Mouse (Mus musculus): Measurements from ENCODE around the gene Saal1.

The Saal1 gene

DNA sequence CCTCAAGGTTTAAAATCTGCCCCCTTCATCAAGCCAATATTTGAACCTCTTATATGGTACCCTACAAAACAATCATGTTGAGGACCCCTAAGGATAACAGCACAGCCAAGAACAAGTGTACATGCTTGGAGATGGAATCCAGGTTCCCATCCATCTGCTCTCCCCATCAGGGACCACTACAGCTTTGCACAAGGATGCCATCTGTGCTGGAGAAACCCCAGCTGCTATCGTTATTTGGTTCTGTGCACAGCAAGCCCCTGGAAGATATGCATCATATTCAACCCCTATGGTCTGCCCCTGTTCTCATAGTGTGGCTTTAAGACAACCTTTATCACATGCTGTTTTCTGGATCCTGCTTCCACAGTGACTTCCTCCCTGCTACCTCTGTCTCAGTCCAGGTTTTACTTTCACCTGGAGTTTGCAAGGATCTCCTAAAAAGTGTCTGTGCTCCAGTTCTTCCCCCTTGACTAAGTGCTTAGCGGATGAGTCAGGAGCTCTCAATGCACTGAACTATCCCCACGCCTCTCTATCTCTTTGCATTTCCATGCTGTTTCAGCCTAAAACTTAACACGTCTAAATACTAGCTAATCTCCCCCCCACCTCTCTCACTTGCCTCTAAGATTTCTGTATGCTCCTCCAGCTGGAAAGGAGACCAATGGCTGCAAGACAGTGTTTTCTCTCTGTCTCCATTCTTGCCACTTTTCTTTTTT, 61.9 kb downstream of the Saal1 start:
- Histone ChIP-seq H3K4me1 (replicated peaks; ENCODE audit: low read depth, low read length) (no peaks in the 10 kb centered on the region), H3K4me3 (replicated peaks; ENCODE audit: low read length) (no peak overlapping the region), H3K36me3 (ENCODE audit: insufficient read depth, low read length) (no peaks in the 10 kb centered on the region), H3K27me3 (ENCODE audit: insufficient read depth, low read length) (peaks cover 3% of the 10 kb centered on the region; the same call in 1 of the 2 replicates), H3K9me3 (ENCODE audit: low read length) (no peaks in the 10 kb centered on the region)
- TF ChIP-seq CTCF (conservative IDR thresholded peaks at IDR 0.05; ENCODE audit: low read length) (no peak), NANOG (IDR thresholded peaks at IDR 0.05; ENCODE audit: borderline replicate concordance, low read length) (no peak), POU5F1 (IDR thresholded peaks at IDR 0.05; ENCODE audit: borderline replicate concordance, low read length) (no peak)

DNA sequence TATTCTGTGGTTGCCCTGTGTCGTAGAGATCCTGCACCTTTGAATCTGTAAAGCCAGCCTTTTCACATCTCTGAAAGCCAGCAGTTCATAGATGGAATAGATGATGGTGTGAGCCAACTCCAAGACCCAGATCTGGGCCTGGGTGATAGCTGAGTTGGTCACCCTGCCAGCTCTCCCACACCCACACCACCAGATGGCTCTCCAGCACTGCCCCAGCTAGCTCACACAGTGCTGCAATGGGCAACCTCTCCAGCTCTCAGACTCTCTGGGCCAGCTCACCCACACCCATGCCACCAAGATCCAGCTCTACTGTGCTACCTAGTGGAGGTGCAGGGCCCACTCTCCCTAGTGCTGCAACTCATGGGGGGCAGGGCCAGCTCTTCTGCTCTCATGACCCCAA, 67.3 kb downstream of the Saal1 start:
- no peaks in the 10 kb centered on the region for H3K36me3 ChIP-seq (ENCODE audit: insufficient read depth, low read length)
- H3K9me3 ChIP-seq (ENCODE audit: low read length), result no peaks in the 10 kb centered on the region
- H3K4me1 ChIP-seq (replicated peaks; ENCODE audit: low read depth, low read length), result peaks cover 15% of the 10 kb centered on the region
- H3K27me3 ChIP-seq (ENCODE audit: insufficient read depth, low read length), result peaks cover 27% of the 10 kb centered on the region
- TF ChIP-seq CTCF (conservative IDR thresholded peaks at IDR 0.05; ENCODE audit: low read length) (no peak), POU5F1 (IDR thresholded peaks at IDR 0.05; ENCODE audit: borderline replicate concordance, low read length) (no peak), NANOG (IDR thresholded peaks at IDR 0.05; ENCODE audit: borderline replicate concordance, low read length) (no peak)
- no peak overlapping the region for H3K4me3 ChIP-seq (replicated peaks; ENCODE audit: low read length)

DNA sequence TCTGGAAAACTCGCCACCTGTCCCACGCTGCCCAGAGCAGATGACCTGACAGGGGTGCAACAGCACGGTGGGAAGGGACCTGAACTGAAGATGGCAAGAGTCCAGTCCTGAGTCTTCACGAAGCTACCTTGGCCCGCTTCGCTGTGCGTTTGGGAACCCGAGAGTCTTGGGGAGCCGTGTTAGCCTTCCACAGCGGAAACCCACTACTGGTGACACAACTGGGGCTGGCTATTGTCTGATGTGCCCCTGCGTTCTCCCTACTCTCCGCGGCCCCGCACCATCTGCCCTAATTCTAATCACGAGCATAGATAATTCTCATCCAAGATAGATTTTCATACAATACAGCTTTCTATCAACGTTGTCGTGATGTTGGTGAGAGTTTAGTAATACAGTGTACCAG, 70.4 kb downstream of the Saal1 start:
- H3K4me3 ChIP-seq (replicated peaks; ENCODE audit: low read length), result peak overlapping the region; percentile 85
- peaks cover 27% of the 10 kb centered on the region for H3K27me3 ChIP-seq (ENCODE audit: insufficient read depth, low read length)
- H3K9me3 ChIP-seq (ENCODE audit: low read length), result no peaks in the 10 kb centered on the region
- no peaks in the 10 kb centered on the region for H3K36me3 ChIP-seq (ENCODE audit: insufficient read depth, low read length)
- no peak for TF ChIP-seq NANOG (IDR thresholded peaks at IDR 0.05; ENCODE audit: borderline replicate concordance, low read length)
- TF ChIP-seq POU5F1 (IDR thresholded peaks at IDR 0.05; ENCODE audit: borderline replicate concordance, low read length), result no peak
- TF ChIP-seq CTCF (conservative IDR thresholded peaks at IDR 0.05; ENCODE audit: low read length), result no peak
- peaks cover 15% of the 10 kb centered on the region for H3K4me1 ChIP-seq (replicated peaks; ENCODE audit: low read depth, low read length)

DNA sequence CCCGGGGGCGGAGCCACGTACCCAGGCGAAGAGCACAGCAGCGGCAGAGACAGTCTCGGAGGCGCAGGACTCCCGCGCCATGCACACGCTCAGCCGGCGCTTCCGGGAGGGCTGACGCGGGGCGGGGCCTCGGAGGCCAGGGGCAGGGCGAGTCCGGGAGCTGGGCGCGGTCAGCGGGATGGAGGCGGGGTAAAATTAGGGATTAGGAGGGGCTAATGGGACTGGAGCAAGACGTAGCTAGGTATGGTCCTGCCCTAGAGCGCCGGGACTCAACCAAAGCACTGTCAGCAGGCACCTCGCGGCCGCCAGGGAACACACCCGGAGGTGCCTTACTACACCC, 70.8 kb downstream of the Saal1 start, which contains the start of gene Sergef:
Gene Sergef (minus strand): TSS at position 116 of the 340 bp plus-strand sequence.
- Histone ChIP-seq H3K4me1 (replicated peaks; ENCODE audit: low read depth, low read length) (peaks cover 15% of the 10 kb centered on the region), H3K4me3 (replicated peaks; ENCODE audit: low read length) (peak within 1 kb of the TSS; percentile 85), H3K36me3 (ENCODE audit: insufficient read depth, low read length) (no peaks in the 10 kb centered on the region), H3K9me3 (ENCODE audit: low read length) (no peaks in the 10 kb centered on the region), H3K27me3 (ENCODE audit: insufficient read depth, low read length) (peaks cover 27% of the 10 kb centered on the region)
- TF ChIP-seq NANOG (IDR thresholded peaks at IDR 0.05; ENCODE audit: borderline replicate concordance, low read length), result no peak
- no peak for TF ChIP-seq POU5F1 (IDR thresholded peaks at IDR 0.05; ENCODE audit: borderline replicate concordance, low read length)
- no peak for TF ChIP-seq CTCF (conservative IDR thresholded peaks at IDR 0.05; ENCODE audit: low read length)

DNA sequence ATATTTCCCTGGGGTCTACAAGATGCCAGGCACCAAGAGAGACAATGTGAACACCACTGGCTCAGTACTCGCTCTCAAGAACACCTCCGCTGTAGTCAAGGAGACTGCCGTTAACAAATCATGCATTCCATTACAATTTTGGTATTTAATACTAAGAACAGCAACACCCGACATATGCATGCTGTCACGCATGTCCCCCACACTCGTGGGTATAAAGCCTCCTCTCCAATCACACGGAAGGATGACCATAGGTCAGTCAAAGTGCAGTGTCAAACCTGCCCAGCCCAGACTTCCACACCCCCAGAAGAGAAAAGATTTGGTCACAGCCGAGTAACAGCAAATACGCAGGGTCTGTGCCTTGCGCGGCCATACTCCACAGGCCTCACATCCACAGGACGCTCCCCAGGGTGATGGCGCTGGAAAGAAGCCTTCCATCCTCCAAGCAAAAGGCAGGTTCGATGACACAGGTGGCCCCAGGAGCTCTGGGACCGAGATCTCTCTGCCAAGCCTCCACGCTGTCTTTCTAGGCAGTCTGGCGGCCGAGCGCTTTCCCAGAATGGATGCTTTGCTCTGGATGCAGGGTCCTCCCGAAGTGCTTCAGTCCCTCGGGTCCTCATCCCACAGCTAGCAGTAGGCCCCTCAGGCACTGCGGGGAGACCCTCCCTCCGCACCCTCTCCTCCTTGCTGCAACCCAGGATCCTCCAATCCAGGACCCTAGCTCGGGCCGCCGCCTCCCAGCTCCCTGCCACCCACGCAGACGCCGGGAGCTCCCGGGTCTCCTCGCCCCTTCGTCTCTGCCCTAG, 71.4 kb downstream of the Saal1 start:
- Histone ChIP-seq H3K36me3 (ENCODE audit: insufficient read depth, low read length) (no peaks in the 10 kb centered on the region), H3K4me1 (replicated peaks; ENCODE audit: low read depth, low read length) (peaks cover 15% of the 10 kb centered on the region), H3K9me3 (ENCODE audit: low read length) (no peaks in the 10 kb centered on the region), H3K27me3 (ENCODE audit: insufficient read depth, low read length) (peaks cover 27% of the 10 kb centered on the region), H3K4me3 (replicated peaks; ENCODE audit: low read length) (peak overlapping the region; percentile 85)
- TF ChIP-seq CTCF (conservative IDR thresholded peaks at IDR 0.05; ENCODE audit: low read length) (no peak), NANOG (IDR thresholded peaks at IDR 0.05; ENCODE audit: borderline replicate concordance, low read length) (no peak), POU5F1 (IDR thresholded peaks at IDR 0.05; ENCODE audit: borderline replicate concordance, low read length) (no peak)

Measured in E14TG2a.4 (cell line).